Mouse (Mus musculus) CH12.LX (cell line): ENCODE data around the gene Ptov1. TPM values are rescaled to one million over a fixed set of nuclear protein-coding genes. Genes with fewer than 3 reads are reported as not detected.

Experiments
- DNase-seq: peaks from one replicate; pipeline ENCODE4 v3.0.0-alpha.2; 2013; ENCODE audit errors: extremely low read depth
- H3K27ac ChIP-seq: 2 replicates; pipeline ENCODE4 v1.5.1; 2012; ENCODE audit warnings: low read depth, mild to moderate bottlenecking, control low read depth, moderate library complexity; ENCODE audit not compliant: insufficient read depth
- H3K27me3 ChIP-seq: replicated peaks from 2 replicates; pipeline ENCODE3; 2012; ENCODE audit warnings: inconsistent platforms
- H3K36me3 ChIP-seq, 2 experiments: replicated peaks in 1 of 2; 2 replicates each; pipeline versions ENCODE3 to v1.6.1; 2012; ENCODE audit warnings: inconsistent platforms in 1 of 2, low read length in 1 of 2, mild to moderate bottlenecking in 1 of 2, mixed read lengths in 1 of 2, moderate library complexity in 1 of 2; ENCODE audit not compliant: control insufficient read depth in 1 of 2, insufficient read depth in 1 of 2
- H3K4me1 ChIP-seq, 2 experiments: 2 replicates each; pipeline ENCODE4 v1.6.1; 2012; ENCODE audit warnings: inconsistent platforms in 1 of 2, moderate library complexity in 1 of 2; ENCODE audit not compliant: insufficient read depth in 2 of 2, control insufficient read depth in 1 of 2
- H3K4me2 ChIP-seq: 2 replicates; pipeline ENCODE4 v1.6.1; 2012; ENCODE audit warnings: low read depth, mild to moderate bottlenecking, control low read depth; ENCODE audit not compliant: poor library complexity, insufficient read depth, severe bottlenecking
- H3K4me3 ChIP-seq, 3 experiments: fragments of 150-350 bp in 1 of 3; sonication (generic) in 1 of 3; replicated peaks in 1 of 3; 2 replicates each; pipeline versions ENCODE3 to v1.5.1; 2011 to 2012; ENCODE audit warnings: low read depth in 2 of 3, low read length in 2 of 3, mild to moderate bottlenecking in 2 of 3, moderate library complexity in 2 of 3, control low read depth in 1 of 3, improper control_type of control experiment in 1 of 3, inconsistent platforms in 1 of 3, mixed read lengths in 1 of 3; ENCODE audit not compliant: poor library complexity in 1 of 3
- H3K79me2 ChIP-seq: replicated peaks from 2 replicates; pipeline ENCODE4 v1.6.1; 2012; ENCODE audit warnings: mild to moderate bottlenecking, moderate library complexity; ENCODE audit not compliant: control insufficient read depth, poor library complexity, insufficient read depth, severe bottlenecking; ENCODE audit errors: extremely low read depth
- H3K9ac ChIP-seq: 2 replicates; pipeline ENCODE4 v1.6.1; 2012; ENCODE audit warnings: low read depth, mild to moderate bottlenecking, control low read depth, moderate library complexity; ENCODE audit not compliant: insufficient read depth
- H3K9me3 ChIP-seq: replicated peaks from 2 replicates; pipeline ENCODE3; 2012; ENCODE audit warnings: low read length, inconsistent platforms, mixed read lengths
- BHLHE40 ChIP-seq: IDR thresholded peaks from 2 replicates; pipeline ENCODE4 v1.6.1; 2011; ENCODE audit warnings: mild to moderate bottlenecking, low read depth, low read length, improper control_type of control experiment
- CHD1 ChIP-seq: IDR thresholded peaks from 2 replicates; pipeline ENCODE4 v1.6.1; 2012; ENCODE audit warnings: low read depth, low read length, improper control_type of control experiment, inconsistent platforms
- CTCF ChIP-seq, 2 experiments: IDR thresholded peaks in 1 of 2; conservative IDR thresholded peaks in 1 of 2; 2 replicates each; pipeline ENCODE4 v1.5.1; 2011 to 2012; ENCODE audit warnings: low read depth in 2 of 2, low read length in 2 of 2, improper control_type of control experiment in 1 of 2, inconsistent platforms in 1 of 2, mild to moderate bottlenecking in 1 of 2, moderate library complexity in 1 of 2
- E2F4 ChIP-seq: IDR thresholded peaks from 2 replicates; pipeline ENCODE4 v1.6.1; 2011; ENCODE audit warnings: low read depth, low read length, improper control_type of control experiment; ENCODE audit not compliant: insufficient replicate concordance
- EP300 ChIP-seq: IDR thresholded peaks from 2 replicates; pipeline ENCODE4 v1.6.1; 2011; ENCODE audit warnings: low read length, improper control_type of control experiment
- ETS1 ChIP-seq: conservative IDR thresholded peaks from 2 replicates; pipeline ENCODE4 v1.6.1; 2012; ENCODE audit warnings: low read depth, mild to moderate bottlenecking, inconsistent platforms, low read length, improper control_type of control experiment, moderate library complexity
- GABPA ChIP-seq: IDR thresholded peaks from 2 replicates; pipeline ENCODE4 v1.6.1; 2012; ENCODE audit warnings: low read depth, low read length, improper control_type of control experiment, inconsistent platforms; ENCODE audit not compliant: insufficient replicate concordance
- HCFC1 ChIP-seq: IDR thresholded peaks from 2 replicates; pipeline ENCODE4 v1.6.1; 2012; ENCODE audit warnings: low read depth, mild to moderate bottlenecking, inconsistent platforms, low read length, improper control_type of control experiment
- IRF4 ChIP-seq: IDR thresholded peaks from 2 replicates; pipeline ENCODE4 v1.6.1; 2014; ENCODE audit warnings: low read depth, mild to moderate bottlenecking, inconsistent platforms, low read length, improper control_type of control experiment
- JUN ChIP-seq: IDR thresholded peaks from 2 replicates; pipeline ENCODE4 v1.6.1; 2011; ENCODE audit warnings: low read depth, mild to moderate bottlenecking, low read length, improper control_type of control experiment, moderate library complexity; ENCODE audit not compliant: insufficient read depth
- JUND ChIP-seq: conservative IDR thresholded peaks from 2 replicates; pipeline ENCODE4 v1.6.1; 2011; ENCODE audit warnings: low read depth, low read length, improper control_type of control experiment
- KAT2A ChIP-seq: IDR thresholded peaks from 2 replicates; pipeline ENCODE4 v1.6.1; 2012; ENCODE audit warnings: low read length, improper control_type of control experiment, inconsistent platforms; ENCODE audit not compliant: insufficient replicate concordance
- MAZ ChIP-seq: IDR thresholded peaks from 2 replicates; pipeline ENCODE4 v1.6.1; 2012; ENCODE audit warnings: low read depth, mild to moderate bottlenecking, inconsistent platforms, low read length, improper control_type of control experiment, moderate library complexity
- MEF2A ChIP-seq: IDR thresholded peaks from 2 replicates; pipeline ENCODE4 v1.6.1; 2014; ENCODE audit warnings: low read depth, mild to moderate bottlenecking, inconsistent platforms, low read length, improper control_type of control experiment, borderline replicate concordance
- MXI1 ChIP-seq: IDR thresholded peaks from 2 replicates; pipeline ENCODE4 v1.6.1; 2011; ENCODE audit warnings: mild to moderate bottlenecking, low read depth, low read length, improper control_type of control experiment
- NRF1 ChIP-seq: IDR thresholded peaks from 2 replicates; pipeline ENCODE4 v1.6.1; 2014; ENCODE audit warnings: low read depth, mild to moderate bottlenecking, inconsistent platforms, low read length, improper control_type of control experiment, moderate library complexity
- PAX5 ChIP-seq: IDR thresholded peaks from 2 replicates; pipeline ENCODE4 v1.6.1; 2012; ENCODE audit warnings: low read length, inconsistent platforms, mixed read lengths
- POLR2A ChIP-seq: IDR thresholded peaks from 2 replicates; pipeline ENCODE4 v1.6.1; 2011; ENCODE audit warnings: low read depth, mild to moderate bottlenecking, improper control_type of control experiment, low read length
- POLR2AphosphoS2 ChIP-seq: IDR thresholded peaks from 2 replicates; pipeline ENCODE4 v1.6.1; 2011; ENCODE audit warnings: low read depth, low read length, improper control_type of control experiment
- RAD21 ChIP-seq: IDR thresholded peaks from 2 replicates; pipeline ENCODE4 v1.6.1; 2011; ENCODE audit warnings: low read depth, mild to moderate bottlenecking, low read length, improper control_type of control experiment, moderate library complexity
- RCOR1 ChIP-seq: conservative IDR thresholded peaks from 2 replicates; pipeline ENCODE4 v1.6.1; 2012; ENCODE audit warnings: low read depth, mild to moderate bottlenecking, inconsistent platforms, low read length, improper control_type of control experiment
- SIN3A ChIP-seq: IDR thresholded peaks from 2 replicates; pipeline ENCODE4 v1.6.1; 2012; ENCODE audit warnings: low read length, improper control_type of control experiment, inconsistent platforms
- SMC3 ChIP-seq: IDR thresholded peaks from 2 replicates; pipeline ENCODE4 v1.6.1; 2011; ENCODE audit warnings: low read depth, low read length, improper control_type of control experiment
- TCF12 ChIP-seq: IDR thresholded peaks from 2 replicates; pipeline ENCODE4 v1.6.1; 2014; ENCODE audit warnings: low read depth, mild to moderate bottlenecking, inconsistent platforms, low read length, improper control_type of control experiment
- UBTF ChIP-seq: IDR thresholded peaks from 2 replicates; pipeline ENCODE4 v1.6.1; 2012; ENCODE audit warnings: low read depth, mild to moderate bottlenecking, inconsistent platforms, low read length, improper control_type of control experiment, moderate library complexity
- USF1 ChIP-seq: IDR thresholded peaks from 2 replicates; pipeline ENCODE4 v1.6.1; 2014; ENCODE audit warnings: low read depth, mild to moderate bottlenecking, inconsistent platforms, low read length, improper control_type of control experiment
- ZKSCAN1 ChIP-seq: IDR thresholded peaks from 2 replicates; pipeline ENCODE4 v1.6.1; 2012; ENCODE audit warnings: low read depth, inconsistent platforms, low read length, improper control_type of control experiment, borderline replicate concordance
- ZMIZ1 ChIP-seq: IDR thresholded peaks from 2 replicates; pipeline ENCODE4 v1.6.1; 2012; ENCODE audit warnings: low read depth, mild to moderate bottlenecking, inconsistent platforms, low read length, improper control_type of control experiment
- ZNF384 ChIP-seq: IDR thresholded peaks from 2 replicates; pipeline ENCODE4 v1.6.1; 2012; ENCODE audit warnings: low read depth, low read length, improper control_type of control experiment, inconsistent platforms
- dilution Hi-C: fragments of 300-500 bp; cut with MboI; formaldehyde crosslinking; loops from 2 replicates; pipeline ENCODE4 v1.14.3; 2020; ENCODE audit warnings: low sequenced_read_pairs; ENCODE audit not compliant: extremely low pct_unique_long_range_greater_than_20kb, extremely low pct_ligation_motif_present
- in situ Hi-C: fragments of 300-500 bp; cut with MboI; formaldehyde crosslinking; loops from 3 replicates; pipeline ENCODE4 v1.14.3; 2019; ENCODE audit warnings: low sequenced_read_pairs, low pct_ligation_motif_present, low pct_unique_long_range_greater_than_20kb, mixed read lengths
- polyA plus RNA-seq: library from polyadenylated mRNA; unstranded; fragments of >175 nt; gene quantifications from 2 replicates; pipeline ENCODE4 v1.2.1, GENCODE M21; 2012; ENCODE audit warnings: low read depth; ENCODE audit not compliant: insufficient read length
- total RNA-seq, 2 experiments: library from RNA; depleted of rRNA; stranded (reverse); fragments of 300-350 nt in 1 of 2; fragments of >200 nt in 1 of 2; gene quantifications; 2 replicates each; pipeline ENCODE4 v1.2.3; 2012 to 2014

Gene Ptov1
- total and polyA plus RNA-seq, 3 experiments: 5.7 to 21.0 (median 16.8) TPM

DNA sequence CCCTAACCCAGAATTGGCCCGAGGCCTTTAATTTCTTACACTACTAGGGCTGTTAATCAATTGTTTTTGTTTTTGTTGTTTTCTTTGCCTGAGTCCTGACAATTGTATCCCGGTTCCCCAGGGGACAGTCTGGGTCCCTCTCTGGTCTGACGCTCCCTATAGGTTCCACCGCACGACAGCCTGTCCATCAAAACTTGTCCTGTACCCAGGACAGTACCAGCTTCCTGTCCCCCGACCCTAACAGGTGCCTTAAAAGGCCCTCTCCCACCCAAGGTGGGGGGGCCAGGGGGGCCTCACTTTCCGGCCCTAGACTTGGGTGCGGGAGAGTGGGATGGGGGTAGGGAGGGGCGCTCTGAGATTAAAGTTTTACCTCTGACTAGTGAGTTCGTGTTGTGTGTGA, 14.6 kb downstream of the Ptov1 start:
- H3K27ac ChIP-seq: peak overlapping the region; percentile 91
- H3K9me3 ChIP-seq: no peaks in the 10 kb centered on the region
- H3K4me2 ChIP-seq: peak overlapping the region; percentile 48
- no peak for TF ChIP-seq PAX5
- TF ChIP-seq MEF2A: no peak
- 0 out of 2 replicates have a peak, but pooled peaks have one; percentile 17 for TF ChIP-seq UBTF
- no peak for TF ChIP-seq TCF12
- peak; percentile 17 to 50; a peak in 2 of 4 replicates for TF ChIP-seq CTCF (conservative IDR thresholded peaks at IDR 0.05 in 1 of 2, IDR thresholded peaks at IDR 0.05 in 1 of 2; ENCODE audit: low read depth in 2 of 2, low read length in 2 of 2)
- no peak for TF ChIP-seq HCFC1
- peaks cover 21% of the 10 kb centered on the region for H3K79me2 ChIP-seq
- H3K4me3 ChIP-seq: peak overlapping the region; percentile 66 to 72 (median 67)
- dilution Hi-C loops (no loop called here), in situ Hi-C loops (loop anchor here (10.0 kb wide), 1 partner anchor 100 kb away; no protein-coding TSS in a partner anchor)
- peaks cover 18 to 63% of the 10 kb centered on the region in 2 experiments for H3K4me1 ChIP-seq
- peak; percentile 58 for DNase-seq
- H3K27me3 ChIP-seq: no peaks in the 10 kb centered on the region
- H3K9ac ChIP-seq: peak overlapping the region; percentile 72
- H3K36me3 ChIP-seq: peaks cover 8 to 36% of the 10 kb centered on the region in 2 experiments

DNA sequence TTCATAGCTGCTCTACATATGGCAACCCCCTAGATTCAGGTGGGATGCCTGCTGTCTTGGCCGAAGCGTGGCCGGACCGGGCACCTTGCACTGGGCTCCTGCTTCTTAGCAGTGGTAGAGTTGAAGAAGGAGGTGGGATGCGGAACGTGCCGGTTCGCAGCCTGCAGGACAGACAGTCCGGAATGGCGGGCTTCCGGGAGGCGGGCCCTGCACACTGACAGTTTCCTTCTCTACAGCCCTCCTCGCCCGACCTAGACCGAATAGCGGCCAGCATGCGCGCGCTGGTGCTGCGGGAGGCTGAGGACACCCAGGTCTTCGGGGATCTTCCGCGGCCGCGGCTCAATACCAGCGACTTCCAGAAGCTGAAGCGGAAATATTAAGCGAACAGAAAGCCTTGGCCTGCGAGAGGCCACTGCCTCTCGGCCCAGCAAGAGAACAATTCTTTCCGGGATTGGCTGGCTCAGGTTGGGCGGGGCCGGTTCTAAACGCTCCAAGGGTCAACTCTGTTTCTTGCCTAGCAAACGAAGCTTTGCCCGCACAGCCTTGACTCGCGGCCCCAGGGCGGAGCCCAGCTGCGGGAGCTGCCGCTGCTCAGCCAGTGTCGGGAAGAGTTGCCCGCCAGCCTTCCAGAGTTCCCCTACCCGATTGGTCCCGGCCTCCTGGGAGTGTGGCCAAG, 15.1 kb downstream of the Ptov1 start:
- Histone ChIP-seq H3K36me3 (peaks cover 8 to 31% of the 10 kb centered on the region in 2 experiments), H3K4me3 (peak overlapping the region; percentile 66 to 72 (median 67)), H3K9me3 (no peaks in the 10 kb centered on the region), H3K4me2 (peak overlapping the region; percentile 48), H3K4me1 (peaks cover 18 to 59% of the 10 kb centered on the region in 2 experiments), H3K79me2 (peaks cover 21% of the 10 kb centered on the region), H3K9ac (peak overlapping the region; percentile 72), H3K27me3 (no peaks in the 10 kb centered on the region), H3K27ac (peak overlapping the region; percentile 91)
- in situ Hi-C loops (loop anchor here (10.0 kb wide), 1 partner anchor 100 kb away; no protein-coding TSS in a partner anchor), dilution Hi-C loops (no loop called here)
- peak; percentile 73 for DNase-seq
- no peak for TF ChIP-seq EP300
- no peak for TF ChIP-seq IRF4
- TF ChIP-seq GABPA: no peak
- TF ChIP-seq SIN3A: peak; percentile 61
- no peak for TF ChIP-seq PAX5
- TF ChIP-seq MAZ: peak; percentile 59; the same call in 1 of the 2 replicates
- peak; percentile 74 for TF ChIP-seq BHLHE40
- peak; percentile 77 for TF ChIP-seq POLR2A
- TF ChIP-seq UBTF: peak; percentile 77
- TF ChIP-seq ZNF384: no peak
- TF ChIP-seq RCOR1: no peak
- no peak for TF ChIP-seq E2F4
- TF ChIP-seq NRF1: peak; percentile 67
- no peak for TF ChIP-seq CTCF (conservative IDR thresholded peaks at IDR 0.05 in 1 of 2, IDR thresholded peaks at IDR 0.05 in 1 of 2; ENCODE audit: low read depth in 2 of 2, low read length in 2 of 2)
- TF ChIP-seq USF1: no peak
- 0 out of 2 replicates have a peak, but pooled peaks have one; percentile 53 for TF ChIP-seq POLR2AphosphoS2
- no peak for TF ChIP-seq SMC3
- TF ChIP-seq MXI1: peak; percentile 72; the same call in 1 of the 2 replicates
- TF ChIP-seq CHD1: no peak
- TF ChIP-seq ZMIZ1: no peak; the same call in 1 of the 2 replicates
- TF ChIP-seq JUND: no peak
- no peak for TF ChIP-seq ETS1
- TF ChIP-seq TCF12: peak; percentile 66
- TF ChIP-seq RAD21: no peak
- TF ChIP-seq ZKSCAN1: no peak
- TF ChIP-seq KAT2A: 0 out of 2 replicates have a peak, but pooled peaks have one; percentile 31
- TF ChIP-seq HCFC1: peak; percentile 69
- TF ChIP-seq JUN: no peak
- TF ChIP-seq MEF2A: no peak; the same call in 1 of the 2 replicates
